Mouse (Mus musculus) erythroblast, embryonic 14.5 days (primary cell): Measurements from ENCODE around the gene Tnxb.
"Not testable (repeated sequence)": the region's sequence is repeated elsewhere in the genome, so short reads cannot be mapped to it uniquely, and the experiment has no call there.

Source experiments
- GATA1 ChIP-seq: IDR thresholded peaks from 2 replicates; pipeline ENCODE4 v1.6.1; 2012; ENCODE audit warnings: low read length, inconsistent platforms, mixed read lengths
- TAL1 ChIP-seq: IDR thresholded peaks from 3 replicates; pipeline ENCODE4 v1.6.1; 2012; ENCODE audit warnings: low read length, inconsistent platforms, mixed read lengths

DNA sequence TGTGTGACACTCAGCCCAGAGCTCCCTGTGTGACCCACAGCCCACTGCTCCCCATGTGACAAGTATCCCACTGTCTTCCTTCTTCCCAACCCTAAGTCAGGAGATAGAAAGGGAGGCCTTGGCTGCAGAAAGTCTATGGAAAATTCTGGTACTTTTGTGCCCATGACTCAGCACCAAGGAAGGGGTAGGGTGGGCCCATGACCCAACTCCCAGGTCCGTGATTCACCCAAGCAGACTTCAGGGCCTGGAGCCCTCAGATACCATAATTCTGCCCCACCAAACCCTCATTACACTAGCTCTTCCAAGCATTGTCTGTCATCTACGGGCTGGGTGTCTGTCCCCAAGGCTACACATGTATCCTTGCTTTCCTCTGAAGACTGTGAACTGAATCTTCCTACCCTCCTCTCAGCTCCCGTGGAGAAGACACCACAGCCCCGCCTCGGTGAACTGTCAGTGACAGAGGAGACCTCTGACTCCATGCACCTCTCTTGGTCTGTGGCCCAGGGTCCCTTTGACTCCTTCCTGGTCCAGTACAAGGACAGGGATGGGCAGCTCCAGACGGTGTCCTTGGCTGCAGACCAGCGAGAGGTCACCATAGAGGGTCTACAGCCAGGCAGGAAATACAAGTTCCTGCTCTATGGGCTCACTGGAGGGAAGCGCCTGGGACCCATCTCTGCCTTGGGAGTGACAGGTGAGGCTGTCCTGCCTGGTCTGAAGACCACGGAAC lies 44.0 kb downstream of the Tnxb start:
- not testable (repeated sequence) for TF ChIP-seq GATA1, TAL1
